Mouse (Mus musculus): ENCODE results near the gene Pigx. TPM values are rescaled to one million over a fixed set of nuclear protein-coding genes. Genes with fewer than 3 reads are reported as not detected.

Pigx gene
- polyA plus RNA-seq, 1 experiment = 18.1 TPM

DNA sequence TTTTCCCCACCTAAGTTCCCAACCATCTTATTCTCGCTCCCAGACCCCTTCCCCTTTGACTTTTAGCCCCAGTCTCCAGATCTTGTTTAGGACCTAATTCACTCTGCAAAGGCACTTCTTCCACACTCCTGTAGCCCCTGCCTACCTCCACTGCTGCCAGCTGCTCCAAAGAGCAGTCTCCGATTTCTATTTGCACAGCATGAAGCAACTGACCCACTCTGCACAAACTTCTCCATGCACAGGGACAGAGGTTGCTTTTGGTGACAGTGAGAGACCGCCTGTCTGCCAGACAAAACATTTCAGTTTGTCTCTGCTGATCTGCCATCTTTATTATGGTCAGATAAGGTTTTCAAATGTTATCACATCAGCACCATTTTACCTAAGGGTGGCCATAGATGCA, 33.6 kb upstream of the Pigx start:
- TF ChIP-seq CTCF (IDR thresholded peaks at IDR 0.05; ENCODE audit: extremely low read depth, insufficient read depth, insufficient read length, insufficient replicate concordance) = no peak
- TF ChIP-seq POLR2A (IDR thresholded peaks at IDR 0.05; ENCODE audit: low read depth, low read length) = no peak
- Histone ChIP-seq H3K27me3 (ENCODE audit: control insufficient read depth, insufficient read depth, low read length) (no peaks in the 10 kb centered on the region), H3K36me3 (ENCODE audit: control insufficient read depth, insufficient read depth, low read length) (no peaks in the 10 kb centered on the region), H3K4me3 (ENCODE audit: extremely low read depth, insufficient read depth, insufficient read length) (no peak overlapping the region), H3K27ac (ENCODE audit: insufficient read depth, low read length) (no peak overlapping the region), H3K4me1 (ENCODE audit: control insufficient read depth, insufficient read depth, insufficient read length) (peaks cover 7% of the 10 kb centered on the region)
- no peak for DNase-seq (ENCODE audit: low read depth in 1 of 2, low spot score in 2 of 2)
- WGBS = 90% methylated on average over 3 of the region's 3 CpGs

DNA sequence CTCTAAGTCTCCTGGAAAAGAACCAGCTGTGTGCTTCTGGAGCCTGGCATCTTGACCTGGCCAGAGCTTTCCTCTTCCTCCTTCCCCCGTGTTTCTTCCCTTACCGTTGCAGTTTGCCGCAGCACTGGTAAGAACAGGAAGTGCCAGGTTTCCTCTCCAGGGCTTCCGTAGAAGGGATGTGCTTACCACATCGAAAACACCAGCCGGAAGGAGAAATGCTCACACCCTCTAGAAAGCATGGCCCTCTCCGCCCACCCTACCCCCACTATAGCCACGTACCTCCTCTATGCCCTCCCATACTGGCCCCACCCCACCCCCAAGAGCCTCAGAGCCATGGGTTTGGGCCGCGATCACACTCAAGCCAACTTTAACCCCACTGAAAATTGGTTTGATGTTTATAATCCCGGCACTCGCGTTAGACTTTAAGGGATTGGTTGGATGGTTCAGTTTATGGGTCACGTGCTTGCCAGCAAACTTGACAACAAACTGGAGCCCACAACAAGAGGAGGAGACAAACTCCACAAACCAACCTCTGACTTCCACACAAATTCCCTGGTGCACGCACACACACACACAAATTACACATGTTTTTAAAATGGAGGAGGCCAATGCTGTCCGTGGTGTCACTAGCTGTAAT, 30.8 kb upstream of the Pigx start:
- no peaks in the 10 kb centered on the region for H3K27me3 ChIP-seq (ENCODE audit: control insufficient read depth, insufficient read depth, low read length)
- TF ChIP-seq POLR2A (IDR thresholded peaks at IDR 0.05; ENCODE audit: low read depth, low read length) = peak; percentile 5; the same call in 1 of the 2 replicates
- TF ChIP-seq CTCF (IDR thresholded peaks at IDR 0.05; ENCODE audit: extremely low read depth, insufficient read depth, insufficient read length, insufficient replicate concordance) = no peak
- peaks cover 15% of the 10 kb centered on the region for H3K4me1 ChIP-seq (ENCODE audit: control insufficient read depth, insufficient read depth, insufficient read length)
- DNase-seq (ENCODE audit: low read depth in 1 of 2, low spot score in 2 of 2) = peak; percentile 67 to 71
- WGBS = 10% methylated on average over 16 of the region's 16 CpGs
- no peaks in the 10 kb centered on the region for H3K36me3 ChIP-seq (ENCODE audit: control insufficient read depth, insufficient read depth, low read length)
- H3K27ac ChIP-seq (ENCODE audit: insufficient read depth, low read length) = peak overlapping the region; percentile 92
- peak overlapping the region; percentile 60 for H3K4me3 ChIP-seq (ENCODE audit: extremely low read depth, insufficient read depth, insufficient read length)

DNA sequence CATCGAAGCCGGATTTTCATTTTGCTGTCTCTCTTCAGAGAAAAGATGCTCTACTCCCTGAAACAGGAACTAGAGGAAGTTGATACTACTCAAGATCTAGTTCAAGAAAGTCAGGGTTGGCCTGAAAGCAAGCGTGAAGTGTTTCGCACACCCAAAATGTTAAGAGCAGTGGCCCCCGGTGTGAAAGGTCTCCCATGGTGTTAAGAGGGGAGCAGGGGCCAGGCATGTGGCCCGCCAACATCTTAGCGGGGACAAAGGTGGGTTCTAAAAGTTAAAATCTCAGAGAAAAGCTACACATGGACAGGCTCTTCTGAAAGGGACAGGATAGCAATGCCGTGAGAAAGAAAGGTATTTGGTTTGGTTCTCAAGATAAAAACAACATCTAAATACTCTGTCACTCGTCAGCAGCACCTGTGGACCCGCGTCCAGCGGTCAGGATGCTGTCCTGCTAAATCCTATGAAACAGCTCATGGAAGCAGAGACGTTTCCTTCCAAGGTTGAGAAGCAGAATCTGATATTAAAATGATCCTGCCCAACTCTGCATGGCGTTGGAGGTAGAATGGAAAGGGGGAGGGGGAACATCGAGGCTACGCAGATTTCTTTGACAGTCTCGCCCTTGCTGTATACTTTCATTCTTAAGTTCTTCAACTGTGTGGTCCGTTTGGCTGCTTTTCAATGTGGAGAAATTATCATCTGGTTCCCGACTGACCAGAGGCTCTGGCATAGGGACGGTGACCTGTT, 30.1 kb upstream of the Pigx start:
- H3K36me3 ChIP-seq (ENCODE audit: control insufficient read depth, insufficient read depth, low read length) = no peaks in the 10 kb centered on the region
- WGBS = 12% methylated on average over 20 of the region's 20 CpGs
- TF ChIP-seq CTCF (IDR thresholded peaks at IDR 0.05; ENCODE audit: extremely low read depth, insufficient read depth, insufficient read length, insufficient replicate concordance) (no peak), POLR2A (IDR thresholded peaks at IDR 0.05; ENCODE audit: low read depth, low read length) (no peak)
- H3K27ac ChIP-seq (ENCODE audit: insufficient read depth, low read length) = peak overlapping the region; percentile 92
- peak overlapping the region; percentile 60 for H3K4me3 ChIP-seq (ENCODE audit: extremely low read depth, insufficient read depth, insufficient read length)
- no peak for DNase-seq (ENCODE audit: low read depth in 1 of 2, low spot score in 2 of 2)
- H3K4me1 ChIP-seq (ENCODE audit: control insufficient read depth, insufficient read depth, insufficient read length) = peaks cover 19% of the 10 kb centered on the region
- H3K27me3 ChIP-seq (ENCODE audit: control insufficient read depth, insufficient read depth, low read length) = no peaks in the 10 kb centered on the region

DNA sequence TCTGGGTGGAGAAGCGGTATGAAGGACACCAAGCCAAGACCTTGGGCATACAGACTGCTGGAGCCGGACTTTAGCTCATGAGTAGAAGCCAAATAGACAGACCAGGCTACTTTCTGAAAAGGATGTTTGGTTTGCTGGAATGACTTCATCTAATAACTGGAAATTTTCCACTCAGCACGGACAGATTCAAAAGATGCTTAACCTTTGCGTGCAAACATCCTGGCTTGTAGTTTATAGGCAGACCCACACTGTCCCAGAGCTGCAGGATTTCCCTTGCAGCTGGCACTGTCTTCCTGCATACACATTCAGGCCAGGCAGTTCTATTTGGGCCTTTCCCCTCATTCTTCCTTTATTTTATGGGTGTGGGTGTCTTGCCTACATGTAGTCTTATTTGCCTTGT, 27.5 kb upstream of the Pigx start:
- Histone ChIP-seq H3K4me1 (ENCODE audit: control insufficient read depth, insufficient read depth, insufficient read length) (peaks cover 26% of the 10 kb centered on the region), H3K36me3 (ENCODE audit: control insufficient read depth, insufficient read depth, low read length) (no peaks in the 10 kb centered on the region), H3K27ac (ENCODE audit: insufficient read depth, low read length) (no peak overlapping the region), H3K27me3 (ENCODE audit: control insufficient read depth, insufficient read depth, low read length) (no peaks in the 10 kb centered on the region), H3K4me3 (ENCODE audit: extremely low read depth, insufficient read depth, insufficient read length) (no peak overlapping the region)
- WGBS = 60% methylated on average over 4 of the region's 4 CpGs
- no peak for DNase-seq (ENCODE audit: low read depth in 1 of 2, low spot score in 2 of 2)
- TF ChIP-seq CTCF (IDR thresholded peaks at IDR 0.05; ENCODE audit: extremely low read depth, insufficient read depth, insufficient read length, insufficient replicate concordance) = no peak
- no peak for TF ChIP-seq POLR2A (IDR thresholded peaks at IDR 0.05; ENCODE audit: low read depth, low read length)

DNA sequence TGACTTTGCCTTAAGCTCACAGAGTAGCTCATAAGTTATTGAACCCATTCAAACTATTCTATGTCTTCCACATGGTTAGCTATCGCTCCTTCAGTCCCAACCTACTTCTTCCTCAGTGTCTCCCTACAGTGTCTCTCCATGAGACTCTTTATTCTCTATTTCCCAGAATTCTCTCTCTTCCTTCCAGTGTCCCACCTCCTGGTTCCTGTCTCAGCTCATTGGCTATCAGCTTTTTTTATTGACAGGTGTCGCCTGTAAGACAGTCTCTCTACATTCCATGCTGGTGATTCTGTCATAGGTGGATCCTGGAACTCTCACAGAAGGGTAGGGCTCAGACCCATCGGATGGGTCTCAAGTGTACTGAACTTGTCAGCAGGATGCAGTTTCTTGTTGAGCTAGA, 25.8 kb upstream of the Pigx start:
- Histone ChIP-seq H3K36me3 (ENCODE audit: control insufficient read depth, insufficient read depth, low read length) (no peaks in the 10 kb centered on the region), H3K27ac (ENCODE audit: insufficient read depth, low read length) (no peak overlapping the region), H3K4me1 (ENCODE audit: control insufficient read depth, insufficient read depth, insufficient read length) (peaks cover 24% of the 10 kb centered on the region), H3K27me3 (ENCODE audit: control insufficient read depth, insufficient read depth, low read length) (no peaks in the 10 kb centered on the region), H3K4me3 (ENCODE audit: extremely low read depth, insufficient read depth, insufficient read length) (no peak overlapping the region)
- TF ChIP-seq POLR2A (IDR thresholded peaks at IDR 0.05; ENCODE audit: low read depth, low read length) = no peak
- no peak for TF ChIP-seq CTCF (IDR thresholded peaks at IDR 0.05; ENCODE audit: extremely low read depth, insufficient read depth, insufficient read length, insufficient replicate concordance)
- 90% methylated on average over 3 of the region's 3 CpGs for WGBS
- no peak for DNase-seq (ENCODE audit: low read depth in 1 of 2, low spot score in 2 of 2)

DNA sequence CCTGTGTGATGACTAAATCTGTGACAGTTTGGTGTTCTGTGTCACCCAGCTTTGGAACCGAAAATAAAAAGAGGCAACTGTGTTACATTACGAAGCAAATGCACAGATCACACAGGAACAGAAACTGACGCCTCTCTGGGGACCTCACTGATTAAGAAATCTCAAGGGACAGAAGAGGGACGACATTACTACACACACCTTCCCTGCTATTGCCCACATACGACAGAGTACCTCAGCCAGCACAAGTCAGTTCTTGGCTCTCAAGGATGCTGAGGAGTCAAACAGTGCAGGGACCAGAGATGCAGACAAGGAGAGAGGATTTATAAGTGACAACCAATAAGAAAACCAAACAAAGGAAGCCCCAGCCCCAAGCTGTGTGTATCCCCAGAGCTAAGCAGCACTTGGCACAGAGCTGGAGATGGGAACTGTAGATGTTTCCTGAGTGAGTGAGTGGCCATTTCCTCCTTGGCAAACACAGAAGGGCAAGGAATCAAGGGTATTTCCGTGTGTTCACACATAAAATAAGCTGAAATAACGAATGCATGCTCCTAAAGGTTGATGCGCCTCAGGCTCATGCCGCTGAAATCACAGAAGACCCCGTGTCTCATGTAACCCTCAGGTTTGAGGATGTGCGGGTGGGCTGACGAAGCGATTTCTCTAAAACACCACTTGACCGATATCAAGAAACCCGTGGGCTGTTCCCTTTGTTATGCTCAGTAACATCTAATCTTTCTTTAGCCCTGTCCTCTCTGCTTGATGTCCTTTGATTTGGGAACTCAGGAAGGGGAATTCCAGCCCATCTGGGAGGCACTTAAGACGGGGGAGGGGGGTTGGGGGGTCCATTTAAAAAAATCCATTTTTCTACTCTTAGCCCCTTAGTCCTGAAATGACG, 25.1 kb upstream of the Pigx start:
- 38% methylated on average over 17 of the region's 17 CpGs for WGBS
- Histone ChIP-seq H3K27ac (ENCODE audit: insufficient read depth, low read length) (peak overlapping the region; percentile 56), H3K27me3 (ENCODE audit: control insufficient read depth, insufficient read depth, low read length) (no peaks in the 10 kb centered on the region), H3K4me3 (ENCODE audit: extremely low read depth, insufficient read depth, insufficient read length) (no peak overlapping the region), H3K36me3 (ENCODE audit: control insufficient read depth, insufficient read depth, low read length) (no peaks in the 10 kb centered on the region), H3K4me1 (ENCODE audit: control insufficient read depth, insufficient read depth, insufficient read length) (peaks cover 24% of the 10 kb centered on the region)
- DNase-seq (ENCODE audit: low read depth in 1 of 2, low spot score in 2 of 2) = peak; percentile 69 to 87
- no peak for TF ChIP-seq POLR2A (IDR thresholded peaks at IDR 0.05; ENCODE audit: low read depth, low read length)
- no peak for TF ChIP-seq CTCF (IDR thresholded peaks at IDR 0.05; ENCODE audit: extremely low read depth, insufficient read depth, insufficient read length, insufficient replicate concordance)
